Mouse (Mus musculus) adrenal gland (tissue): ENCODE measurements around the gene Tubb4b.

ENCODE experiments used
- intact Hi-C: fragments of 180-260 bp; cut with DNase I; formaldehyde crosslinking; loops from one replicate; pipeline ENCODE4 v1.15.1; 2025

Gene Tubb4b

DNA sequence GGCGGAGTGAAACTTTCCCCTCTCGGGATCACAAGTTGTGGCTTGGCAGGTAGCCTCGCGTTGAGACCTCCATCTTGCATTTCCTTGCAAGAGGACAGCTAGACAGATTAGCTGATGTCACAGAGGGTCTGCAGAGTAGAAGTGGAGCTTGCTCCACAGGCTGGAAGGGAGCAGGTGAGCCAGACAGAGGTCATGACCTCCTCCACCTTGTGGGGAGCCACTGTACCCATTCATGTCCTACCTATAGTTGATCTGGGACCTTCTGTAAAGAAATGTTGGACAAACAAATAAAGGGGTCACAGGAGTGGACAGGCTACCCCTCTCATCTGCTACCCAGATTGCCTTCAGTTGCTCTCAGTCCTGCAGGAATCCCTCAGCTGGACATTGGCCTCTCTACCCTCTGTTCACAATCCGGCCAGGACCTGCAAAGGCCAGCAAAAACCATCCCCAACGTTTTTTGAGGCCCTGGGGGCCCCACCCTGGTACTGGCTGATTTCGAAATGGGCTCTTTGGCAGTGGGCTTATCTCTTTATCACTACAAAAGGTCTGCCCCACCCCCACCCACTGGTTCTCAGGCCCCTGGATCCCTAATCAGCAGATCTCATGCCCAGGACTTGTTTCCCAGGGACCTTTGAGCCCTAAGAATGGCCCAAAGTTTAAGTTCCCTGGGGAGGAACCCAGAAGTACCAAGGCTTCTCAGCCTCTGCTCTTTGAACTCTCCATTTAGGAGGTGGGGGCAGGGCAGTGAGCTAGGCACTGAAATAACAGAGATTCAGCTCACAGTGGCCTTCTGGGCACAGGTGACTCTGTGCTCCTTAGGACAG is 49.4 kb downstream of the Tubb4b start:
- intact Hi-C loops, result no loop called here

DNA sequence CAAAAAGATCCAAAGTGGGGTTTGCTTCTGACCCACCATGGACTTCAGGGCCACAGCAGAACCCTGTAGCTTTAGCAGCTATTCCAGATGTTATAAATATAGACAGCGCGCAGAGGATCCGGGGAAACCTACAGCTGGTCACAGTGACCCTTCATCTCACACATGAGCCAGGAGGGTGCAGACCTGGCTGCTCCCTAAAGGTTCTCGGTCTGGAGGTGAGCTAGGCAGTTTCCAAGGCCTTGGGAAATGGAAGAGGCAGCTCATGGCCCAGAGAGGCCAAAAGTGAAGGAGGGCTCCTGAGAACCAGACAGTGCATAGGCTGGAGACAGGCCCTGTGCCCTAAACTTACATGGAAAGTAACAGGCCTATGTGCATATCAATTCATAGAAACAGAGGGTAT is 50.7 kb downstream of the Tubb4b start:
- intact Hi-C loops, result no loop called here

DNA sequence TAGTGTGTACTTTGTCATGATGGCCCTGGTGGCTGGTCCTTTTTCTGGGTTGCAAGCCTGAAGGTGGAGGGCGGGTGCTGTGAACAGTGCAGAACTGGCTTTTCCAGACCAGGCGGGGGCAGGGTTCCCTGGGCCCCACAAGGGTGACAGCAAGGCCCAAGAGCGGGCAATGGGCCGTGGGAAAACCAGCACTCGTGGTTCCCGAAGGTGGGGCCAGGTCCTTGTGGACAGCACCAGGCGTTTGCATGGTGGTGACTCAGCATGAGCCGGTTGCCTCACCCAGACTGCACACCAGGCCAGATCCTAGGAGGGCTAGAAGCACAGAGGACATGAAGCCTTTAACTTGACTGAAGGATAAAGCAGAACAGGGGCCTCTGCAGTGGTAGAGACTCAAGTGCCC is 51.9 kb downstream of the Tubb4b start:
- intact Hi-C loops, result no loop called here
